Mouse (Mus musculus) stomach, embryonic 14.5 days (tissue): Measurements from ENCODE around the gene Ociad2. TPM values are rescaled to one million over a fixed set of nuclear protein-coding genes. Genes with fewer than 3 reads are reported as not detected.

Source experiments
- ATAC-seq: fragments of 200-750 bp; cut with Nextera tagmentation; 2 replicates; pipeline ENCODE4 v1.8.0; 2017; ENCODE audit warnings: low read depth, moderate TSS enrichment; ENCODE audit not compliant: insufficient number of reproducible peaks, insufficient read depth, low FRiP score
- H3K27ac ChIP-seq: fragments of 300-500 bp; sonication (generic); 2 replicates; pipeline ENCODE4 v1.5.1; 2014; ENCODE audit warnings: mild to moderate bottlenecking, low read length, moderate library complexity, mixed read lengths
- H3K27me3 ChIP-seq: fragments of 300-500 bp; sonication (generic); 2 replicates; pipeline ENCODE4 v1.6.1; 2014; ENCODE audit warnings: low read length, control low read depth, mixed read lengths; ENCODE audit not compliant: control insufficient read depth, insufficient read depth
- H3K36me3 ChIP-seq: fragments of 300-500 bp; sonication (generic); 2 replicates; pipeline ENCODE4 v1.6.1; 2014; ENCODE audit warnings: mild to moderate bottlenecking, control low read depth, low read length, moderate library complexity, mixed read lengths; ENCODE audit not compliant: control insufficient read depth, insufficient read depth
- H3K4me1 ChIP-seq: fragments of 300-500 bp; sonication (generic); 2 replicates; pipeline ENCODE4 v1.6.1; 2014; ENCODE audit warnings: low read length, control low read depth, mixed read lengths; ENCODE audit not compliant: control insufficient read depth, insufficient read depth
- H3K4me2 ChIP-seq: fragments of 300-500 bp; sonication (generic); replicated peaks from 2 replicates; pipeline ENCODE4 v1.6.1; 2014; ENCODE audit warnings: low read depth, low read length, control low read depth
- H3K4me3 ChIP-seq: fragments of 300-500 bp; sonication (generic); 2 replicates; pipeline ENCODE4 v1.5.1; 2014; ENCODE audit warnings: low read depth, low read length, control low read depth
- H3K9ac ChIP-seq: fragments of 300-500 bp; sonication (generic); replicated peaks from 2 replicates; pipeline ENCODE4 v1.6.1; 2014; ENCODE audit warnings: low read depth, mild to moderate bottlenecking, control low read depth, low read length, moderate library complexity, mixed read lengths
- H3K9me3 ChIP-seq: fragments of 300-500 bp; sonication (generic); 2 replicates; pipeline ENCODE4 v1.6.1; 2016; ENCODE audit warnings: low read depth, low read length, control low read depth; ENCODE audit not compliant: control insufficient read depth
- WGBS: fragments of 180-500 bp; shearing (Covaris S2); extraction: QIAGEN DNeasy Blood & Tissue Kit; methylation state at CpG from one replicate; pipeline ENCODE4 v1.1.7; 2014; 5-methylcytosine and 5-hydroxymethylcytosine counted together
- polyA plus RNA-seq: library from polyadenylated mRNA; unstranded; fragments of >200 nt; fragmentation: Nextera tagmentation; extraction: Ambion mirVana; gene quantifications from 2 replicates; pipeline ENCODE4 v1.2.1, GENCODE M21; 2014

Gene Ociad2
- polyA plus RNA-seq, 1 experiment from 2014 or later = 55.7 TPM

DNA sequence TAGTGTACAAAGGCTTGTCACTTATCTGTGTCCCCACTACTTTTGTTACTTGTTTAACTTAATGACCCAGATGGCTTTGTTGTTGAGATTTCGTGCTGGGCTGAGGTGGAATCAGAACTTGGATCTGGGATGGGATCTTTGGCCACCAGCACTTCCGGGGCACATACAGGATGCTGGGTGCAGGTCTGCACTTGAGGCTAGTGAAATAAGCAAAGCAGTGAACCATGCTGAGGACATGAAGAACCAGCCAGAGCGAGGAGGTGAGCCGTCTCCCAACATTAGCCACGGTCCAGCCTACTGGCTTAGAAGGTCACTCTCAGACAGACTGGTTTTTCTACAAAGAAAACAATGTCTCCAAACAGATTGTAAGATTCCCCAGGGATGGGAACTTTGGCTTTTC is 8.7 kb upstream of the Ociad2 start:
- H3K36me3 ChIP-seq = no peaks in the 10 kb centered on the region
- no peak overlapping the region for H3K4me3 ChIP-seq
- H3K4me2 ChIP-seq = no peak overlapping the region
- 0 out of 2 replicates have a peak, but pooled peaks cover 2% of the 10 kb centered on the region for H3K4me1 ChIP-seq
- ATAC-seq = no peak
- H3K9me3 ChIP-seq = no peaks in the 10 kb centered on the region
- H3K27ac ChIP-seq = no peak overlapping the region
- no peak overlapping the region for H3K9ac ChIP-seq
- H3K27me3 ChIP-seq = no peaks in the 10 kb centered on the region
- 65% methylated on average over 5 of the region's 5 CpGs for WGBS

DNA sequence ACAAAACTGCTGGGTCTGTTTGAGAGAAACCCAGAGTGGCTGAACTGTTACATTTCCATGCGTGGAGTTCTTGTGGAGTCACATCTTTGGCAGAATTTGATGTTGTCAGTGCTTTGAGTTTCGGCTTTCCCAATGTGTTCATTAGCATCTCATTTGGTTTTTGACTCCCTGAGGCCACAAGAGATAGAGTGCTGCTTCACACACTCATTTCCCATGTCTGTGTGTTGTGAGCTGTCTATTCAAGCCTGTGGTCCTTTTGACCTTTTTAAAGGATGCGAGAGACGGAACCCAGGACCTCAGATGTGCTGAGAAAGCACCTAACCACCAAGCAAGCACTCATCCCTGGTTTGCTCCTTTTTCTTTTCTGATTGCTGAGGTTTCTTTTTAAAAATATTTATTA is 4.4 kb upstream of the Ociad2 start:
- no peak overlapping the region for H3K27ac ChIP-seq
- no peak for ATAC-seq
- 86% methylated on average over 4 of the region's 4 CpGs for WGBS

DNA sequence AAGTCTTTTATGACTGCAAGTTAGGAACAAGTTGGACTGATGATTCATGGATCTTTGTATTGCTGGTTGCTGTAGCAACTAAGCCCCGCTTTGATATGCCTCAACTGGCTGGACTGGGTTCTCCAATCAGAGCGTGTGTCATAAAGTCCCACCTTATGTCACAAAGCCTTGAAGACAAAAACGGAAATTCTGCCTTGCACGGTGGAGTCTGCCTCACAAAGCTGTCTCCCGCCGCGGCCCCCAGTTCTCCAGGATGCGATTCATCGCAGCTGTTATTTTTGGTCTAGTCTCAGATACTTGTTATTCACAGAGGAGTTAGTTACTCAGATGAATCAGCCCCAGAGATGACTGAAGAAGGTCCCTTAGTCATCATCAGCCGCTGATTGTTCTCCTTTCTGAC is 3.5 kb upstream of the Ociad2 start:
- Histone ChIP-seq H3K4me2 (no peak overlapping the region), H3K36me3 (no peaks in the 10 kb centered on the region), H3K4me3 (no peak overlapping the region), H3K27ac (no peak overlapping the region), H3K4me1 (no peaks in the 10 kb centered on the region), H3K9me3 (no peaks in the 10 kb centered on the region), H3K9ac (no peak overlapping the region), H3K27me3 (no peaks in the 10 kb centered on the region)
- WGBS = 51% methylated on average over 10 of the region's 10 CpGs
- ATAC-seq = no peak; the same call in 1 of the 2 replicates

More for the DNA sequence above, 4.4 kb upstream of the Ociad2 start:
- Histone ChIP-seq H3K36me3 (no peaks in the 10 kb centered on the region), H3K4me3 (no peak overlapping the region), H3K9me3 (no peaks in the 10 kb centered on the region), H3K27me3 (no peaks in the 10 kb centered on the region), H3K4me2 (no peak overlapping the region), H3K4me1 (no peaks in the 10 kb centered on the region), H3K9ac (no peak overlapping the region)

DNA sequence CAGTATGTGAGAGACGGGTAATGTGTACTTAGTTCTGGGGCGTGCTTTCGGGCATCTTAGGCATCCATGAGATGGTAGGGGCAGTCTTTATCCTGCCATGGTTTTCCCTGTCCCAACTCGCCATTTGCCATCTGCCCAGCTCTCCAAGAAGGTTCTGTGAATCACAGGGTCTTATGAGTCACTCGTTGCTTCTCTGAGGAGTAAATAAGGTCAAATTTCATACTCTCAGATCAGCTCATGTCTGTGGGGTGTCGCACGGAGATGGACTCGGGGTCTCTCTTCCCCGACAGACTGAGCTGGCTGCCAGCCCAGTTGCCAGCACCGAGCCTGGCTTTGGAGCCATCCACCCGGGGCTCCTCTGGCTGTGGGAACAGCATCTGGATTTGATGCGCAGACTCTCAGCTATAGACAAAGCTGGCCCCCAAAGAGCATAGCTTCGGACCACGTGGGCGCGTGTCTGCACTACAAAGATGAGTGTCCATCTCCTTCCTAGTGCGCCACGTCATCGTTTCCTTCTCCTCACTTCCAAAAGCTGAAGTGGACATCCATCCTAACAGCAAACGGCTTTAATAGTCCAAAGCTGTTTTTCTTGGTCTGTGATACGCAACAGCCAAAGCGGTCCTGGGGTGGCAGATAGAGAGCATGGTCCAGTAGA is 2.0 kb upstream of the Ociad2 start:
- Histone ChIP-seq H3K4me3 (no peak overlapping the region), H3K27me3 (no peaks in the 10 kb centered on the region), H3K9ac (no peak overlapping the region), H3K27ac (no peak overlapping the region), H3K36me3 (no peaks in the 10 kb centered on the region), H3K4me1 (no peaks in the 10 kb centered on the region), H3K4me2 (no peak overlapping the region), H3K9me3 (no peaks in the 10 kb centered on the region)
- WGBS = 83% methylated on average over 22 of the region's 22 CpGs
- ATAC-seq = no peak

DNA sequence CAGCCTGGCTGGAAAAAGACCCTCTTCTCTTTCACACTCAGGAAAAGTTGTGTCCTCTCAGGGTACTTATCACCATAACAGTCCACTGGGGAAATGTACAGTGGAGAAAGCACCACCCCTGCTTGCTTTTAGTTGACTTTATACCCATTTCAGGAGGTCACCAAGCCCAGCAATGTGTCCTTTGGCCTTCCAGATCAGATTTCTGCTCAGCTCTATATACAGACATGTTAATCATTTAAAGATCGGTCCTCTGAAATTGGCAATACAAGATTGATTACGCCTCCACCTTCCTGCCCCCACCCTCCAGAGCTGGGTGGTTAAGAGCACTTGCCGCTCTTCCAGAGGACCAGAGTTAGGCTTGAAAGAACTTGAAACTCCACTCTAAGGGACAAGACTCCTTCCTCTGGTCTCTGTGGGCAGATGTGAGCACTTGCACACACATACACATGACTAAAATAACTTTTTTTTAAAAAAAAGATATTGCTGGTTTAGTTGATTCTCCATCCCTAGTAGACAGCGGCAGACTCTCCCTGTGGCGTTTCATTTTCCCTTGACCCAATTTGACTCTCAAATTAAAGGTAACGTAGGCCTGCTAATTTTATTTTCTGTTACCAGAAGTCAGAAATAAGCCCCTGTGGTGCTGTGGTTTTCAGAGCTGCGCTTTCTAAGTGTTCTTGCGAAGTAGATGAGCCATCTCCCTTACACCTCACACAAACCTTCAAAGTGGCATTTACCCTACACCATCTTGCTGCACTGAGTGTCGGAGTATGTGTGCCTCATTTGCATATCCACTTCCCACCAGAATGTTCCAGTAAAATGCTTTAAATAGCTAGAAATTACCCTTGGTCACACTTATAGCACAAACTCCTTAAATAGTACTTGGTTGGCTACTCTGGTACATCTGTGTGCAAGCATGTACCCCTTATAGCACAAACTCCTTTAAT is 777 bp downstream of the Ociad2 start:
- no peaks in the 10 kb centered on the region for H3K27me3 ChIP-seq
- no peak overlapping the region for H3K27ac ChIP-seq
- H3K9me3 ChIP-seq = no peaks in the 10 kb centered on the region
- no peaks in the 10 kb centered on the region for H3K36me3 ChIP-seq
- H3K9ac ChIP-seq = no peak overlapping the region
- no peak overlapping the region for H3K4me2 ChIP-seq
- 0 out of 2 replicates have a peak, but pooled peaks cover 2% of the 10 kb centered on the region for H3K4me1 ChIP-seq
- ATAC-seq = no peak
- 79% methylated on average over 9 of the region's 9 CpGs for WGBS
- no peak overlapping the region for H3K4me3 ChIP-seq

DNA sequence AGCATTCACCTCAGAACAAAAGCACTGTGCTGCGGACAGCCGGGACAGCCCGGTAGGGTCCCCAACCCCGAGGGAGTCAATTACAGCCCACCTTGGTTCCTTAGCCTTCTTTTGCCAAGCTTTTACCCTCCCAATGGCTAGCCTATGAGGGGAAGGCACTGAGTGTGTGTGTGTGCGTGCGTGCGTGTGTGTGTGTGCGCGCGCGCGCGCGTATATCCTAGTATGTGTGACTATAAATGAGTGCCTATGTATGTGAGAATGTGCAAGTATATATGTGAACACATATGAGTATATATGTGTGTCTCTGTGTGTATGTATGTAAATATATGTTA is 2.0 kb downstream of the Ociad2 start:
- 0 out of 2 replicates have a peak, but pooled peaks cover 2% of the 10 kb centered on the region for H3K4me1 ChIP-seq
- no peak overlapping the region for H3K27ac ChIP-seq
- peak; percentile 20; the same call in 1 of the 2 replicates for ATAC-seq
- H3K9me3 ChIP-seq = no peaks in the 10 kb centered on the region
- H3K4me2 ChIP-seq = peak overlapping the region; percentile 77
- WGBS = 50% methylated on average over 14 of the region's 14 CpGs
- H3K9ac ChIP-seq = peak overlapping the region; percentile 41; the same call in 1 of the 2 replicates
- H3K4me3 ChIP-seq = peak overlapping the region; percentile 48
- no peaks in the 10 kb centered on the region for H3K27me3 ChIP-seq
- H3K36me3 ChIP-seq = no peaks in the 10 kb centered on the region

DNA sequence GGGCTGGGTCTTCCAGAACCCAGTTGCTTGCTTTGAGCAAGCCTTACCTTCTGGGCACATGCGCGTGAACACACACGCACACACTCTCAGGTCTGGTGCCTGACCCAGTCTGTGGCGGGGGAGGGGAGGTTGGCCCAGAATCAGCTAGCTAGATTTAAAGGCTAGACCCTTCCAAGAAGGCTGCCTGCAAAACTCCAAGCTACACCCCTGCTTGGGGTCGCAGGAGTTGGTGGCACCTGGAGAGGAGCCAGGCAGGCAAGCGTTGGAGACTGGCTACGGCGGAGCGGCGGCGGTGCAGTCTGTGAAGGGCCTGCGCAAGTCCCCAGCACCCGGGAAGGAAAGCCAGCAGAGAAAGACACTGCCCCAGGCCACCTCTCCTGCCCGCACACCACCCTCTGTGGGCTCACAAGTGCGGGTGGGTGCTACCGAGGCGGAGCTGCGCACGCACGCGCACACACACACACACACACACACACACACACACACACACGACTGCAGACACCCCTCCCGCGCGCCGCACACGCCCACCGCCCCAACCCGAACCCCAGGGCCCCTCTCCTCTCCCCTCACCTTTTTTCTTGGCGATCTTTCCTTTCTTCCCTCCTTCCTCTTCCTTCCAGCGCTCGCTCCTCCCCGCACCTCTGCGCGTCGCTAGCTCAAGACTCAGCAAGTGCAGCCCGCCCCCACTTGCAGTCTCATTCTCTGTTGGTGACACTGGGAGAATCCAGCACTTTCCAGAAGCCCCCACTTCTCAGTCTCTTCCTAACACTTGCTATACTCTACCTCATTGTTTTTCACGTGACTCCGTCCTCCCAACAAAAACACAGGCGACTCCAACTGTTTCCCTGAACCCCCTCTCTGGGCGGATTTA is 2.6 kb downstream of the Ociad2 start:
- Histone ChIP-seq H3K27me3 (no peaks in the 10 kb centered on the region), H3K27ac (peak overlapping the region; percentile 28; the same call in 1 of the 2 replicates)
- WGBS = 5% methylated on average over 35 of the region's 41 CpGs

DNA sequence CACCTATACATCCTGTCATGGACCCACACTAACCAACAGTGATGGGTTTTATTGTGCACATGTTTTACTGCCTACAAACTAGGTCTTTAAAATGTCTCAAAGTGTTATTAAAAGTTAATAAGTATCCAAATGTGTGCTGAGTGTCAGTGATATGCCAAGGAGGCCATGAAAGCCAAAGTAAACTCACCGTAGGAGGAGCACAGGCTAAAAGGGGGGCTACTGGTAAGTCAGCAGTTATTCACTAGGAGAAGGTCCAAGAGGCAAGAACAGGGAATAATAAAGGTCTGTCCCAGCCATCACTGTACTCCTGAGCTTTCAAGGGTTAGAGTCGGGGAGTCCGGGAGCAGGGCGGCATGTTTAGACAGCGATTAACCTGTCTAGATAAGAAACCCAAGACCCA is 4.4 kb downstream of the Ociad2 start:
- H3K4me3 ChIP-seq = no peak overlapping the region

More for the DNA sequence above, 2.6 kb downstream of the Ociad2 start:
- Histone ChIP-seq H3K9ac (peak overlapping the region; percentile 41), H3K4me1 (0 out of 2 replicates have a peak, but pooled peaks cover 2% of the 10 kb centered on the region), H3K36me3 (no peaks in the 10 kb centered on the region), H3K4me3 (peak overlapping the region; percentile 48), H3K9me3 (no peaks in the 10 kb centered on the region), H3K4me2 (peak overlapping the region; percentile 77)
- peak; percentile 53 for ATAC-seq

More for the DNA sequence above, 4.4 kb downstream of the Ociad2 start:
- Histone ChIP-seq H3K9me3 (no peaks in the 10 kb centered on the region), H3K9ac (no peak overlapping the region), H3K27me3 (no peaks in the 10 kb centered on the region), H3K27ac (no peak overlapping the region), H3K4me1 (0 out of 2 replicates have a peak, but pooled peaks cover 2% of the 10 kb centered on the region), H3K4me2 (no peak overlapping the region), H3K36me3 (no peaks in the 10 kb centered on the region)
- ATAC-seq = peak; percentile 57
- 33% methylated on average over 5 of the region's 5 CpGs for WGBS
